Comparison of ENCODE assay signal across 8 mouse cellular contexts in the genomic region with DNA sequence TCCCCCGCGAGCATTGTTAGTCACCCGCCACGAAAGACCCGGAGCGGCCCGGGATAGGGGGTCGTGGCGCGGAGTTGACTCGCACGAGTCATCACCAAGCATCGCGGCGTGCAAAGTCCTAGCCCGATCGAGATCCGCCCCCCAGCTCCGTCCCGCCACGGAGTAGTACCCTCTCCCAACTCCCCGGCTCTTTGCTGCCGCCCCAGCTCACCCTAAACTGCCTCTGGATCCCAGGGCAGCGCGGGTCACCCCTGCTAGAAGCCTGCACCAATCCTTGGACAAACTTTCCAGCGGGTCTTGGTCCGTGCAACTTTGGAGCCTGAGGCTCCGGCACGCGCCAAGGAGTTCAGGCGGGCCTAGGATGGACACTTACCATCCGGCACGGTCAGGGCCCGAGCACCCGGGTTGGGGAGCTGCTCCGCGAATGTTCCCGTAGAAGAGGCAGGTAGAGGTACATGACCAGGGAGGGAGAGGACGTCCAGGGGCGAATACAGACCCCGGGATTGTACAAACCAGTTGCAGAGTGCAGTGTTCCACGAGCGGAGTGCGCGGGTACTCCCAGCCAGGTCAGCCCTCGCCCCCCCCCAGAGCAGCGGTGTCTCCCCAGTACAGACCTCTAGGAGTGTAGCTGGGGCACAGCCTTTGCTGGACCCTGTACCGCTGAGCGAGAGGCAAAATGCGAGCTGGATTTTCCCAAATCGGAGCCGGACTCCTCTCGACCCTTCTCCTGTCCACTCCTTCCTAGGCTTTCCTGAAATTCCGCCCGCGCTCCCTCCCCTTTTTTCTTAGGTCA. TPM values are rescaled to one million over a fixed set of nuclear protein-coding genes. Genes with fewer than 3 reads are reported as not detected.
DNase-seq lines count a peak whose midpoint lies in the region; ATAC-seq and TF ChIP-seq lines count a peak whose summit lies in the region.

No protein-coding gene starts in this region.

- H3K4me1 ChIP-seq in ES-Bruce4 (ENCODE audit: control insufficient read depth, insufficient read depth, low read length): no peaks in the 10 kb centered on the region
- H3K4me1 ChIP-seq in embryonic facial prominence, embryonic 13.5 days: no peaks in the 10 kb centered on the region; the same call in none of the 2 replicates
- H3K4me1 ChIP-seq in heart, postnatal 0 days (ENCODE audit: control insufficient read depth, insufficient read depth): no peaks in the 10 kb centered on the region
- peaks cover 5% of the 10 kb centered on the region; the same call in 1 of the 2 replicates for H3K4me1 ChIP-seq in stomach, embryonic 15.5 days

- TF ChIP-seq EP300 in ES-Bruce4 (IDR thresholded peaks at IDR 0.05; ENCODE audit: insufficient read depth, low read depth, low read length): peak; percentile 79; the same call in 1 of the 2 replicates
- TF ChIP-seq EP300 in heart, postnatal 0 days (IDR thresholded peaks at IDR 0.05; ENCODE audit: low read depth): no peak

- no peaks in the 10 kb centered on the region for H3K9me3 ChIP-seq in ES-Bruce4 (replicated peaks; ENCODE audit: control insufficient read depth, insufficient read depth, low read length, poor library complexity, severe bottlenecking)
- H3K9me3 ChIP-seq in embryonic facial prominence, embryonic 13.5 days: no peaks in the 10 kb centered on the region
- H3K9me3 ChIP-seq in heart, postnatal 0 days (replicated peaks; ENCODE audit: control insufficient read depth, low read length): no peaks in the 10 kb centered on the region
- H3K9me3 ChIP-seq in stomach, embryonic 15.5 days: no peaks in the 10 kb centered on the region

- peak; percentile 79 for ATAC-seq in embryonic facial prominence, embryonic 13.5 days (ENCODE audit: insufficient number of reproducible peaks, insufficient read depth, low FRiP score, low TSS enrichment, low read depth)
- peak; percentile 84 for ATAC-seq in heart, postnatal 0 days (ENCODE audit: insufficient read depth, low read depth)
- peak; percentile 56 for ATAC-seq in megakaryocyte-erythroid progenitor cell, adult 5-6 weeks (replicated peaks; ENCODE audit: low FRiP score, low TSS enrichment, poor library complexity, severe bottlenecking)
- ATAC-seq in stomach, embryonic 15.5 days (ENCODE audit: insufficient read depth, low FRiP score, low read depth): peak; percentile 84; the same call in 1 of the 2 replicates

- H3K4me2 ChIP-seq in embryonic facial prominence, embryonic 13.5 days: peak overlapping the region; percentile 86
- peak overlapping the region; percentile 92 for H3K4me2 ChIP-seq in heart, postnatal 0 days (ENCODE audit: low read depth, low read length)
- H3K4me2 ChIP-seq in stomach, embryonic 15.5 days: peak overlapping the region; percentile 98

- DNase-seq in adrenal gland, postnatal 25 days: peak; percentile 55
- DNase-seq in heart, postnatal 0 days (ENCODE audit: low spot score): peak; percentile 39
- DNase-seq in kidney, postnatal 14 days: peak; percentile 83
- no peak for DNase-seq in right cerebral cortex, adult 18-20 months

- TF ChIP-seq POLR2A in ES-Bruce4 (IDR thresholded peaks at IDR 0.05; ENCODE audit: insufficient read depth, low read length): peak; percentile 27

- H3K4me3 ChIP-seq in ES-Bruce4 (ENCODE audit: low read depth, low read length): peak overlapping the region; percentile 97
- H3K4me3 ChIP-seq in embryonic facial prominence, embryonic 13.5 days: peak overlapping the region; percentile 62
- H3K4me3 ChIP-seq in heart, postnatal 0 days (ENCODE audit: low read depth, low read length): peak overlapping the region; percentile 64
- peak overlapping the region; percentile 65 for H3K4me3 ChIP-seq in stomach, embryonic 15.5 days (replicated peaks)

- no peak for TF ChIP-seq CTCF in ES-Bruce4 (IDR thresholded peaks at IDR 0.05; ENCODE audit: low read depth, low read length)
- TF ChIP-seq CTCF in heart, postnatal 0 days (IDR thresholded peaks at IDR 0.05; ENCODE audit: low read depth): no peak

- peak overlapping the region; percentile 97 for H3K27ac ChIP-seq in ES-Bruce4 (ENCODE audit: insufficient read depth, low read length)
- peak overlapping the region; percentile 55 for H3K27ac ChIP-seq in embryonic facial prominence, embryonic 13.5 days
- H3K27ac ChIP-seq in heart, postnatal 0 days (ENCODE audit: low read depth): peak overlapping the region; percentile 50
- peak overlapping the region; percentile 31; the same call in 1 of the 2 replicates for H3K27ac ChIP-seq in stomach, embryonic 15.5 days

- H3K27me3 ChIP-seq in ES-Bruce4 (ENCODE audit: control insufficient read depth, insufficient read depth, low read length, poor library complexity, severe bottlenecking): no peaks in the 10 kb centered on the region
- H3K27me3 ChIP-seq in embryonic facial prominence, embryonic 13.5 days: 0 out of 2 replicates have a peak, but pooled peaks cover 5% of the 10 kb centered on the region
- no peaks in the 10 kb centered on the region for H3K27me3 ChIP-seq in heart, postnatal 0 days (ENCODE audit: control insufficient read depth, insufficient read depth, low read length)
- H3K27me3 ChIP-seq in stomach, embryonic 15.5 days (replicated peaks): no peaks in the 10 kb centered on the region

- H3K9ac ChIP-seq in ES-Bruce4 (ENCODE audit: low read depth, poor library complexity, severe bottlenecking): peak overlapping the region; percentile 87
- peak overlapping the region; percentile 74 for H3K9ac ChIP-seq in embryonic facial prominence, embryonic 13.5 days
- peak overlapping the region; percentile 58 for H3K9ac ChIP-seq in heart, postnatal 0 days (replicated peaks; ENCODE audit: low read depth, low read length)
- peak overlapping the region; percentile 44 for H3K9ac ChIP-seq in stomach, embryonic 15.5 days

- WGBS in embryonic facial prominence, embryonic 13.5 days: under 1% methylated on average over 56 of the region's 56 CpGs
- WGBS in heart, postnatal 0 days: under 1% methylated on average over 55 of the region's 56 CpGs
- under 1% methylated on average over 56 of the region's 56 CpGs for WGBS in stomach, embryonic 15.5 days

- peaks cover 42% of the 10 kb centered on the region for H3K36me3 ChIP-seq in ES-Bruce4 (ENCODE audit: control insufficient read depth, insufficient read depth, low read length, poor library complexity, severe bottlenecking)
- H3K36me3 ChIP-seq in embryonic facial prominence, embryonic 13.5 days: no peaks in the 10 kb centered on the region
- no peaks in the 10 kb centered on the region for H3K36me3 ChIP-seq in heart, postnatal 0 days (replicated peaks; ENCODE audit: control insufficient read depth, insufficient read depth, low read length)
- no peaks in the 10 kb centered on the region for H3K36me3 ChIP-seq in stomach, embryonic 15.5 days

RNA-seq across cellular contexts. Expression of a gene that starts 21.8 kb away (rescaled TPM):
- polyA plus RNA-seq in ES-Bruce4 (2011; ENCODE audit: insufficient read depth, insufficient read length, low read depth, missing spikeins): 231 and 239 TPM in 2 replicates
- 6.6 and 7.4 TPM in 2 replicates for total RNA-seq in adrenal gland, postnatal 25 days (2021)
- 26.6 and 30.4 TPM in 2 replicates for polyA plus RNA-seq in embryonic facial prominence, embryonic 13.5 days (2015; fragmentation: Nextera tagmentation; extraction: Ambion mirVana)
- 12.8 and 17.3 TPM in 2 replicates for total RNA-seq in heart, postnatal 0 days (2014; rRNA removed; ENCODE audit: low replicate concordance)
- 18.8 and 19.9 TPM in 2 replicates for polyA plus RNA-seq in heart, postnatal 0 days (2015; fragmentation: Nextera tagmentation; extraction: Ambion mirVana)
- total RNA-seq in megakaryocyte-erythroid progenitor cell, adult 5-6 weeks (2014; fragmentation: Nextera tagmentation): 15.2 and 15.8 TPM in 2 replicates
- total RNA-seq in megakaryocyte-erythroid progenitor cell, adult 5-6 weeks (2017): 5.0 and 11.6 TPM in 2 replicates
- 17.7 and 23.0 TPM in 2 replicates for polyA plus RNA-seq in stomach, embryonic 15.5 days (2015; fragmentation: Nextera tagmentation; extraction: Ambion mirVana)

RNA-seq across cellular contexts. Expression of a gene that starts 33.4 kb away (rescaled TPM):
- 11.3 and 11.6 TPM in 2 replicates for polyA plus RNA-seq in ES-Bruce4 (2011; ENCODE audit: insufficient read depth, insufficient read length, low read depth, missing spikeins)
- total RNA-seq in adrenal gland, postnatal 25 days (2021): 37.7 and 45.0 TPM in 2 replicates
- polyA plus RNA-seq in embryonic facial prominence, embryonic 13.5 days (2015; fragmentation: Nextera tagmentation; extraction: Ambion mirVana): 11.1 and 11.5 TPM in 2 replicates
- 15.3 and 35.4 TPM in 2 replicates for total RNA-seq in heart, postnatal 0 days (2014; rRNA removed; ENCODE audit: low replicate concordance)
- 14.8 and 19.6 TPM in 2 replicates for polyA plus RNA-seq in heart, postnatal 0 days (2015; fragmentation: Nextera tagmentation; extraction: Ambion mirVana)
- 15.4 and 20.4 TPM in 2 replicates for total RNA-seq in megakaryocyte-erythroid progenitor cell, adult 5-6 weeks (2014; fragmentation: Nextera tagmentation)
- total RNA-seq in megakaryocyte-erythroid progenitor cell, adult 5-6 weeks (2017): 22.1 and 25.7 TPM in 2 replicates
- polyA plus RNA-seq in stomach, embryonic 15.5 days (2015; fragmentation: Nextera tagmentation; extraction: Ambion mirVana): 12.2 and 13.4 TPM in 2 replicates

RNA-seq across cellular contexts. Expression of a gene that starts 59.8 kb away (rescaled TPM):
- polyA plus RNA-seq in ES-Bruce4 (2011; ENCODE audit: insufficient read depth, insufficient read length, low read depth, missing spikeins): 39.5 and 46.7 TPM in 2 replicates
- total RNA-seq in adrenal gland, postnatal 25 days (2021): 2.1 and 2.2 TPM in 2 replicates
- polyA plus RNA-seq in embryonic facial prominence, embryonic 13.5 days (2015; fragmentation: Nextera tagmentation; extraction: Ambion mirVana): 18.7 and 19.4 TPM in 2 replicates
- 0.88 and 3.2 TPM in 2 replicates for total RNA-seq in heart, postnatal 0 days (2014; rRNA removed; ENCODE audit: low replicate concordance)
- 3.9 and 4.3 TPM in 2 replicates for polyA plus RNA-seq in heart, postnatal 0 days (2015; fragmentation: Nextera tagmentation; extraction: Ambion mirVana)
- 61.7 and 63.1 TPM in 2 replicates for total RNA-seq in megakaryocyte-erythroid progenitor cell, adult 5-6 weeks (2014; fragmentation: Nextera tagmentation)
- 41.9 and 42.8 TPM in 2 replicates for total RNA-seq in megakaryocyte-erythroid progenitor cell, adult 5-6 weeks (2017)
- polyA plus RNA-seq in stomach, embryonic 15.5 days (2015; fragmentation: Nextera tagmentation; extraction: Ambion mirVana): 16.4 TPM in 2 replicates

Comparison
In these comparisons a context has a peak if more than half of its experiments do, and no peak if none do; other contexts are left out.
1. H3K27ac ChIP-seq: peak in every context shown above with its lines; median percentile 97 in ES-Bruce4; 55 in embryonic facial prominence, embryonic 13.5 days; 50 in heart, postnatal 0 days; 31 in stomach, embryonic 15.5 days.